Mouse (Mus musculus) forebrain, postnatal 0 days (tissue): ENCODE data around the gene Mybph. TPM values are rescaled to one million over a fixed set of nuclear protein-coding genes. Genes with fewer than 3 reads are reported as not detected.

Source experiments
- ATAC-seq: fragments of 200-750 bp; cut with Nextera tagmentation; 2 replicates; pipeline ENCODE4 v1.8.0; 2017; ENCODE audit warnings: mild to moderate bottlenecking, moderate library complexity
- DNase-seq: peaks from one replicate; pipeline ENCODE4 v3.0.0-alpha.2; 2015
- H3K27ac ChIP-seq: fragments of 300-500 bp; sonication (generic); 2 replicates; pipeline ENCODE4 v1.5.1; 2014; ENCODE audit warnings: low read depth, mild to moderate bottlenecking, antibody characterized with exemption, low read length, moderate library complexity, mixed read lengths
- H3K27me3 ChIP-seq: fragments of 300-500 bp; sonication (generic); 2 replicates; pipeline ENCODE4 v1.6.1; 2014; ENCODE audit warnings: mild to moderate bottlenecking, low read length, mixed read lengths; ENCODE audit not compliant: insufficient read depth
- H3K36me3 ChIP-seq: fragments of 300-500 bp; sonication (generic); 2 replicates; pipeline ENCODE4 v1.6.1; 2014; ENCODE audit warnings: mild to moderate bottlenecking, moderate library complexity; ENCODE audit not compliant: insufficient read depth
- H3K4me1 ChIP-seq: fragments of 300-500 bp; sonication (generic); 2 replicates; pipeline ENCODE4 v1.6.1; 2014; ENCODE audit warnings: antibody characterized with exemption; ENCODE audit not compliant: insufficient read depth
- H3K4me2 ChIP-seq: fragments of 300-500 bp; sonication (generic); 2 replicates; pipeline ENCODE4 v1.6.1; 2014; ENCODE audit warnings: low read depth, mild to moderate bottlenecking, moderate library complexity
- H3K4me3 ChIP-seq: fragments of 300-500 bp; sonication (generic); 2 replicates; pipeline ENCODE4 v1.5.1; 2014; ENCODE audit warnings: low read depth, low read length, mixed read lengths
- H3K9ac ChIP-seq: fragments of 300-500 bp; sonication (generic); 2 replicates; pipeline ENCODE4 v1.6.1; 2014; ENCODE audit warnings: mild to moderate bottlenecking
- H3K9me3 ChIP-seq: fragments of 300-500 bp; sonication (generic); 2 replicates; pipeline ENCODE4 v1.6.1; 2016; ENCODE audit warnings: low read length
- CTCF ChIP-seq: sonication (generic); IDR thresholded peaks from 2 replicates; pipeline ENCODE4 v1.5.1; 2016; ENCODE audit warnings: antibody characterized with exemption, control low read depth, low read depth
- WGBS: fragments of 180-500 bp; shearing (Covaris S2); extraction: QIAGEN DNeasy Blood & Tissue Kit; methylation state at CpG from one replicate; pipeline ENCODE4 v1.1.7; 2014; 5-methylcytosine and 5-hydroxymethylcytosine counted together
- polyA plus RNA-seq: library from polyadenylated mRNA; unstranded; fragments of >200 nt; fragmentation: Nextera tagmentation; extraction: Ambion mirVana; gene quantifications from 2 replicates; pipeline ENCODE4 v1.2.1, GENCODE M21; 2015
- total RNA-seq: library from RNA; depleted of rRNA; stranded (reverse); fragments of >200 nt; gene quantifications from 2 replicates; pipeline ENCODE4 v1.2.3, GENCODE M21; 2014

The Mybph gene
- total and polyA plus RNA-seq, 2 experiments from 2014 or later, result 0.10 to 0.12 TPM

DNA sequence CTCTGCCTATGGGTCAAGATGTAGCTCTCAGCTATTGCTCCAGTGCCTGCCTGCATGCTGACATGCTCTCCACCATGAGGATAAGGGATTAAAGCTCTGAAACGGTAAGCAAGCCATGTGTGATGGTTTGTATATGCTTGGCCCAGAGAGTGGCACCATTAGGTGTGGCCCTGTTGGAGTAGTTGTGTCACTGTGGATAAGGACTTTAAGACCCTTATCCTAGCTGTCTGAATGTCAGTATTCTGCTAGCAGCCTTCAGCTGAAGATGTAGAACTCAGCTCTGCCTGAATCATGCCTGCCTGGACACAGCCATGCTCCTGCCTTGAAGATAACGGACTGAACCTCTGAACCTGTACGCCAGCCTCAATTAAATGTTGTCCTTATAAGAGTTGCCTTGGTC is 26.7 kb upstream of the Mybph start:
- no peak for TF ChIP-seq CTCF
- H3K4me1 ChIP-seq, result no peaks in the 10 kb centered on the region

GRCm38 (mm10) chr1:134167416-134168305 is 25.6 kb upstream of the Mybph start:
- Histone ChIP-seq H3K27ac (no peak overlapping the region), H3K36me3 (no peaks in the 10 kb centered on the region), H3K4me2 (no peak overlapping the region), H3K9me3 (no peaks in the 10 kb centered on the region), H3K9ac (no peak overlapping the region), H3K4me3 (no peak overlapping the region), H3K27me3 (no peaks in the 10 kb centered on the region), H3K4me1 (no peaks in the 10 kb centered on the region)
- ATAC-seq (no peak), DNase-seq (no peak)
- no peak for TF ChIP-seq CTCF
- WGBS, result 43% methylated on average over 14 of the region's 14 CpGs

More for the DNA sequence above, 26.7 kb upstream of the Mybph start:
- Histone ChIP-seq H3K4me2 (no peak overlapping the region), H3K27me3 (no peaks in the 10 kb centered on the region), H3K9ac (no peak overlapping the region), H3K4me3 (no peak overlapping the region), H3K27ac (no peak overlapping the region), H3K9me3 (no peaks in the 10 kb centered on the region), H3K36me3 (no peaks in the 10 kb centered on the region)
- DNase-seq (no peak), ATAC-seq (no peak)
- 93% methylated on average over 3 of the region's 3 CpGs for WGBS

GRCm38 (mm10) chr1:134168567-134168966 is 24.7 kb upstream of the Mybph start:
- H3K9me3 ChIP-seq, result no peaks in the 10 kb centered on the region
- H3K9ac ChIP-seq, result no peak overlapping the region
- no peaks in the 10 kb centered on the region for H3K27me3 ChIP-seq
- DNase-seq (no peak), ATAC-seq (no peak)
- WGBS, result 90% methylated on average over 3 of the region's 3 CpGs
- TF ChIP-seq CTCF, result no peak
- H3K4me3 ChIP-seq, result no peak overlapping the region
- no peak overlapping the region for H3K27ac ChIP-seq
- no peaks in the 10 kb centered on the region for H3K4me1 ChIP-seq
- H3K4me2 ChIP-seq, result no peak overlapping the region
- no peaks in the 10 kb centered on the region for H3K36me3 ChIP-seq

GRCm38 (mm10) chr1:134168985-134169697 is 24.1 kb upstream of the Mybph start:
- Histone ChIP-seq H3K9ac (no peak overlapping the region), H3K4me2 (no peak overlapping the region), H3K27ac (no peak overlapping the region), H3K9me3 (no peaks in the 10 kb centered on the region), H3K4me3 (no peak overlapping the region), H3K27me3 (no peaks in the 10 kb centered on the region), H3K4me1 (no peaks in the 10 kb centered on the region), H3K36me3 (no peaks in the 10 kb centered on the region)
- TF ChIP-seq CTCF, result no peak
- WGBS, result 93% methylated on average over 8 of the region's 8 CpGs
- ATAC-seq, result no peak
- DNase-seq, result no peak

DNA sequence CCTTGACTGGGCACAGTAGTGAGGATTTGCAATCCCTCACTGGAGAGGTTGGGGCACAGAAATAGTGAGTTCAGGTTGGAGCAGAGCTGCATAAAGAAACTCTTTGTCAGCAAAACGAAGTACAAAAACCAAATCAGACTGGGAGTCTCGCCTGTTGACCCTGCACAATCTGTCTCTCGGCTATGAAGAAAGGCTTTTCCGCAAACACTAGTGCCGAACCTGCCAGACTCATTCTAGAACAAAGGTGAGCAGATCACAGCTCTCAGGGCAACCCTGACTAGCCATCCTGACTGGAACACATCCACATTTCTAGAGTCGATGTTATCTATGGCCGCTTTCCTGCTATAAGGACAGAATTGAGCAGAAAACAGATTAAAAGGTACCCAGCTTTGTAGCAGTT is 20.2 kb upstream of the Mybph start:
- ATAC-seq, result no peak
- H3K36me3 ChIP-seq, result no peaks in the 10 kb centered on the region
- H3K9ac ChIP-seq, result no peak overlapping the region
- H3K4me3 ChIP-seq, result no peak overlapping the region
- H3K27ac ChIP-seq, result no peak overlapping the region
- WGBS, result 44% methylated on average over 7 of the region's 7 CpGs
- no peaks in the 10 kb centered on the region for H3K9me3 ChIP-seq
- no peak for DNase-seq
- no peaks in the 10 kb centered on the region for H3K4me1 ChIP-seq
- TF ChIP-seq CTCF, result no peak
- no peaks in the 10 kb centered on the region for H3K27me3 ChIP-seq
- H3K4me2 ChIP-seq, result no peak overlapping the region

GRCm38 (mm10) chr1:134177976-134178375 is 15.3 kb upstream of the Mybph start:
- no peak for ATAC-seq
- no peak overlapping the region for H3K4me3 ChIP-seq
- TF ChIP-seq CTCF, result no peak
- 92% methylated on average over 5 of the region's 5 CpGs for WGBS
- H3K4me2 ChIP-seq, result no peak overlapping the region
- no peaks in the 10 kb centered on the region for H3K27me3 ChIP-seq
- H3K27ac ChIP-seq, result no peak overlapping the region
- H3K4me1 ChIP-seq, result no peaks in the 10 kb centered on the region; the same call in 1 of the 2 replicates
- no peak overlapping the region for H3K9ac ChIP-seq
- no peak for DNase-seq
- no peaks in the 10 kb centered on the region for H3K9me3 ChIP-seq
- no peaks in the 10 kb centered on the region for H3K36me3 ChIP-seq

DNA sequence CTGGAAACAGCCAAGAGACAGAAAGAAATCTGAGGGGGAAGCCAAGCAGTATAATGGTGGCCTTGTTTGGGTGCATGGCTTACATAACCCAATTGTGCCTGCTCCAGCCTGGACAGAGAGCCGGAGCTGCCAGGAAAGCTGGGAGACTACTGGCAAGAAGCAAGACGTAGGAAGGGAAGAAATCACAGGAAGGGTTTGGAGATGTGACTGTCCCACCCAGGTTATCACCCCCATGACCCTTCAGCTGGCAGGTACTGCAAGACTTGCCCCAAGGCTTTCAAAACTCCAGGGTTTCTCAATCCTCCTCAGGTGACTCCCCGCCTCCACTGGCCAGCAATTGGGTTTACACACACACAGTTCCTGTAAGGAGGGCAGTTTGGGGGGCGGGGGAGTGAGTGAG is 11.2 kb upstream of the Mybph start, which contains the start of gene Chil1:
TSS of gene Chil1 (plus strand) at position 152 of the 400 bp plus-strand sequence.
- Histone ChIP-seq H3K27ac (no peak within 1 kb of the TSS), H3K4me3 (no peak within 1 kb of the TSS), H3K4me2 (no peak within 1 kb of the TSS), H3K4me1 (no peaks in the 10 kb centered on the region; the same call in 1 of the 2 replicates), H3K27me3 (no peaks in the 10 kb centered on the region), H3K9me3 (no peaks in the 10 kb centered on the region), H3K36me3 (no peaks in the 10 kb centered on the region), H3K9ac (no peak within 1 kb of the TSS)
- ATAC-seq (peak; percentile 55), DNase-seq (no peak)
- WGBS, result 42% methylated on average over 4 of the region's 4 CpGs
- no peak for TF ChIP-seq CTCF
